Mouse (Mus musculus) frontal cortex, adult 2 months (tissue): ENCODE measurements around the gene Proca1. TPM values are rescaled to one million over a fixed set of nuclear protein-coding genes. Genes with fewer than 3 reads are reported as not detected.

Experiments used
- DNase-seq, 2 experiments: peaks; one replicate each; pipeline ENCODE4 v3.0.0; 2022; ENCODE audit warnings: low spot score in 1 of 2; ENCODE audit errors: extremely low spot score in 1 of 2
- polyA plus RNA-seq: library from polyadenylated mRNA; depleted of rRNA; stranded (reverse); fragments of >200 nt; gene quantifications from 2 replicates; pipeline ENCODE4 v1.2.3, GENCODE M21; 2012; rRNA removed

Gene Proca1
- polyA plus RNA-seq, 1 experiment = 6.9 TPM

DNA sequence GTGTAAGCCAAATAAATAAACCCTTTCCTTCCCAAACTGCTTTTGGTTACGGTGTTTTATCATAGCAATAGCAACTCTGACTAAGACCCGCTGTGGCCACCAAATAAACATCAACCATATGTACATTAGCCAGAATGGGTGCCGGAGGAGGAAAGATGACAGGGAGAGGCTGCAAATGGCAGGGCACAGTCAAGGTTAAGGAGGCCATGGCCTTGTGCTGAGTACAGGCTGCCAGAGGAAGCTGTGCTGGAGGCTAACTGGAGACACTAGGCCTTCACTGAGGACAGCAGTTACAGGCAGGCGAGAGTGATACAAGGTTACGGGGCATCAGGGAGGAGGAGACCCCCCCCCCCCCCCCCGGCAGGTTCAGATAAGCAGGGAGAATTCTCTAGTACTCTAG is 16.7 kb downstream of the Proca1 start:
- DNase-seq = no peak

- no peak for DNase-seq
These were observed 17.4 kb downstream of the Proca1 start for GRCm38 (mm10) chr11:78210615-78211014.

GRCm38 (mm10) chr11:78211513-78211912 is 18.3 kb downstream of the Proca1 start:
- DNase-seq = no peak

DNA sequence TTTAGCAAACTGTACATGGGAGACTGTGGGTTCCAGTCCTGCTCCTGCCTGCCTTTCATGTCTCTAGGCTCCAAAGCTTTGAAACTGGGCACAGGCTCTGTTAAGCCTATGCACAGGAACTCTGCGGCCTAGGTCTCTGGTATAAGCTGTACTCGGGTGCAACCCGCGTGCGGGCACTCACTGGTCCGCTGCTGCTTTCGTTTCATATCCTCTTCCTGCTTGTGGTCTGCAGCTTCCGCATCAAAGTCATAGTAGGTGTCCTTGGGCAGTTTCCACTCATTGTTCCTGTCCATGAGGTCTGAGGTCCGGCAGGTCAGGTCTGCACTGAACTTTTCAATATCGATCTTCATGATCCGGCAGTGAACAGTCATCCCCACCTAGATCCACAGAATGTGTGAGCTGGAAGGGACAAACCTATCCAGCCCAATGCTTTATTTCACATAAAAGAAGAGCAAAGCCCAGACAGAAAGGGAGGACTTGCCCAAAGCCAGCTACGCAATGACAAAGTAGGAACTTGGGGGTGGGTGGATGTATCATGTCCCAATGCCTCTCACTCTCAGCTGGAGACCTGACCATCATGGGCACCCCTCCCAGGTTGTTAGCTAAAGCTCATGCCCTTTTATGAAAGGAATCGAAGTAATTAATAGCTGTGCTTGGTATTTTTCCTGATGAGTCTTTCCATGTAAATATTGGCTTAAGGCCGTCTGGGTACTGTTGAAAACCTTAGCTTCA is 20.1 kb downstream of the Proca1 start:
- no peak for DNase-seq

DNA sequence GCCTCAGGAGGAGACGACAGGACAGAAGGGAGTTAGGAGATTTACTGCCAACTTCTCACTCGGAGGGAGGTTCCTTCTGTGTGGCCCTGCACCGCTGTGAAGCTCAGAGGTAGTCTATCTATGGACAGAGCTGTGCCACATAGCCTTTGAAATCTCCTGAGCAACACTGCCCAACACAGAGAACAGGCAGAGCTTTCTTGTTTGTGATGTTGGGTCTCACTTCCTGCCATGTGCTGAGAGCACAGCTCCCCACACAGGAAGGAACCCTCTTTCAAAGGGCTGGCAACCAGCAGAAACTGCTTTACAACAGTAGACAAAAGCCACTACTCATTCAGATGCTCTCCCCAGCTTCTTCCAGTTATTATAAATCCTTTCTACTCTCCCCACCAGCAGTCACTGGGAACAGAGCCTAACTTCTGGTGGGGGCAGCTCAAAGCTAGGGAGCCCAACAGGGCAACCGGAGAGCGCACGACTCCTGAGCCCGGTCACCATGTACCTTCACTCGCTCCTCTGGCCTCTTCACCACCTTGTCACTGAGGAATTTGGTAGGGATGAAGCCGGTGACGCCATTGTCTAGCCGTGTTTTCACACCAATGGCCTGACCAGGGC is 22.6 kb downstream of the Proca1 start:
- DNase-seq = peak in 1 of 2 experiments; percentile 19

GRCm38 (mm10) chr11:78223586-78223985 is 30.4 kb downstream of the Proca1 start:
- no peak for DNase-seq

DNA sequence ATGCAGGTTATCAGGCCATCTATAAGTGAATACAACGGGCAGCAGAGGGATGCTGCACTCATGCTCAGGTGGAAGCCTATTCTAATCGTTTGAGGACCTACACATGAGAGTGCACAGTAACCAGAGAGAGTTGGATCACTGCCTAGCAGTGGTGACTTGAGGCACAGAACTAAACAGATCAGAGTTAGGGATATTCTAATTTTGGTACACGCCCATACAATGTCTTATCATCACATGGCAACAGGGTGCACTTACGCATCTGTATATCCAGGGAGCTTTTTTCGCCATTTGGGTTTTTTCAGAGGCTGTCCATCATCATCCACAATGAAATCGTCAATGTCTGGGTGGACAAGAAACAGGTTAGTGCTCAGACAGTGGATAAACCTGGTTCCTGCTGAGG is 38.3 kb downstream of the Proca1 start:
- DNase-seq = no peak

GRCm38 (mm10) chr11:78240193-78240857 is 47.1 kb downstream of the Proca1 start:
- peak; percentile 59 to 68 for DNase-seq

DNA sequence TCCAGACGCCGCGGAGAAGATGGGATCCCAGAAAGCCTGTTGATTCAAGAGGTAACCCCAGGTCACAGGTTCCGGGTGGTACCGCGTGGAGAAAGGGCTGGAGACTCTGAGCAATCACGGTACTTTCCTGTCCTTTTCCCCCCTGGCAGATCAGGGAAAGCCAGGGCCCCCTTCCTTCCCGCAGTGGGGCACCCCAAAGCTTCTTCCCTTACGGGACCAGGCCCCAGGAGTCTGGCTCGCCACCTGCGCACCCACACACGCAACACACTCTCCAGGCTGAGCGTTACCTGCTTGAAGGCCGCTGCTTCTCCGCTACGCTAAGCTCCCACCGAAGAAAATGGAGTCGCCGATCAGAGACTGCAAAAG is 52.1 kb downstream of the Proca1 start:
- no peak for DNase-seq

DNA sequence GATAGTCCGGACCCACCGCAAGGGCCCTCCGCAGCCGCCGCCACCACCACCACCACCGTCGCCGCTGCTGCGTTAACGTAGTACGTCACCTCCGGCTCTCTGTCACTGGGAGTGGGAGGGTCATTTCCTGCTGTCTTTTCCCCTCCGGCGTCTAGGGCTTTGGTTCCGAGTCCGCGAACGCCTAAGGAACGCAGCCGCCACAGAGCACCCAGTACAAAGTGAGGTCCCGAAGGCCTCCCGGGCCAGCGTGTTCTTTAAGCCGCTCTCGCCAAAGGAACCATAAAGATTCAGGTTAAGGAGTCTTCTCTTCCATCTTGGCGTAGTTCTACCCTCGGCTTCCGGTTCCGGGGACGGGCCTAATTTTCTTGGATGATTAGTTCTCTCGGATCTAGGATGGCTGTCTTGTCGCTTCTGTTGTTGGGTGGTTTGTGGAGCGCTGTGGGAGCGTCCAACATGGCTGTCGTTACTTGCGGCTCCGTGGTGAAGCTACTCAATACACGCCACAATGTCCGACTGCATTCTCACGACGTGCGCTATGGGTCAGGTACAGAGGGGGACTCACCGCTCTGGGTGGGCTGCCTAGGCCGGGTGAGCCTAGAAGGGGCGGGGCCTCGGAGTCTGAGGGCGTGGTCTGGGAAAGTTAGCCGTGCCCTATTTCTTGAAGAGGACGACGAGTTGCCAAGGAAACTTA is 52.6 kb downstream of the Proca1 start, which contains the start of the genes Sdf2 and Supt6:
Gene Sdf2, plus strand, starts transcription at position 120 of the 691 bp plus-strand sequence.
Gene Supt6, minus strand, starts transcription at position 361 of the 691 bp plus-strand sequence.
- peak; percentile 77 to 89 for DNase-seq

- DNase-seq = no peak
These were observed 53.3 kb downstream of the Proca1 start for GRCm38 (mm10) chr11:78246318-78247011.

GRCm38 (mm10) chr11:78247012-78247348 is 53.8 kb downstream of the Proca1 start:
- no peak for DNase-seq

DNA sequence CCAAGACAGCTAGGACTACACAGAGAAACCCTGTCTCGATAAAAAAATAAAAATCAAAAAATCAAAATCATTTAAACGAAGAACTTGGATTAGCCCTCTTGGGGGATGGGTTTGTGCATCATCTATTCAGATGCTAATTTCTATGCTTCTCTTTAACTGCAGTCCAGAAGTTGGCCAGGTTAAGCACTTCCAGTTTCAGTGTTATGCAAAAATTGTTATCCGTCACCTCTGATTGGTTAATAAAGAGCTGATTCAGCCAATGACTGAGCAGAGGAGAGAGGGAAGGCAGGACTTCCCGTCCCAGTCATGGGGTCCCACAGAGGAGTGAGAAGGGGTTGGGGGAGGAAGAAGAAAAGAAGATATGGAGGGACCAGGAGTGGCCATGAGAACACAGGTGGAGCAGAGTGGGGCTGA is 54.5 kb downstream of the Proca1 start:
- DNase-seq = no peak

Other genes starting within 250 kb of the Proca1 start
- 43.8 and 45.3 TPM in 2 replicates for gene Phf12, start 210.6 kb upstream of the Proca1 start, polyA plus RNA-seq
- 8.8 and 11.5 TPM in 2 replicates for gene Dhrs13, start 161.1 kb upstream of the Proca1 start, polyA plus RNA-seq
- gene Flot2, start 155.5 kb upstream of the Proca1 start, polyA plus RNA-seq = 134 and 136 TPM in 2 replicates
- gene Eral1, start 113.0 kb upstream of the Proca1 start, polyA plus RNA-seq = 26.7 and 28.4 TPM in 2 replicates
- 22.9 and 27.1 TPM in 2 replicates for gene Fam222b, start 98.7 kb upstream of the Proca1 start, polyA plus RNA-seq
- gene Traf4, start 27.8 kb upstream of the Proca1 start, polyA plus RNA-seq = 21.3 and 22.0 TPM in 2 replicates
- 5.7 and 7.1 TPM in 2 replicates for gene Nek8, start 16.7 kb upstream of the Proca1 start, polyA plus RNA-seq
- 74.4 and 74.7 TPM in 2 replicates for gene Tlcd1, start 16.7 kb upstream of the Proca1 start, polyA plus RNA-seq
- 1,050 and 1,099 TPM in 2 replicates for gene Rpl23a, start 9.8 kb upstream of the Proca1 start, polyA plus RNA-seq
- 62.3 and 68.1 TPM in 2 replicates for gene Rab34, start 5.0 kb upstream of the Proca1 start, polyA plus RNA-seq
- gene Sdf2, start 52.4 kb downstream of the Proca1 start, polyA plus RNA-seq = 107 and 124 TPM in 2 replicates
- 45.4 and 48.7 TPM in 2 replicates for gene Supt6, start 52.6 kb downstream of the Proca1 start, polyA plus RNA-seq
- 119 and 129 TPM in 2 replicates for gene 2610507B11Rik, start 68.4 kb downstream of the Proca1 start, polyA plus RNA-seq
- 15.2 and 18.6 TPM in 2 replicates for gene BC030499, start 97.4 kb downstream of the Proca1 start, polyA plus RNA-seq
- 14.7 and 16.8 TPM in 2 replicates for gene Spag5, start 108.1 kb downstream of the Proca1 start, polyA plus RNA-seq
- 1,301 and 1,427 TPM in 2 replicates for gene Aldoc, start 129.6 kb downstream of the Proca1 start, polyA plus RNA-seq
- gene Pigs, start 135.0 kb downstream of the Proca1 start, polyA plus RNA-seq = 60.4 and 65.7 TPM in 2 replicates
- 69.3 and 73.8 TPM in 2 replicates for gene Unc119, start 150.1 kb downstream of the Proca1 start, polyA plus RNA-seq
- gene Foxn1, start 193.2 kb downstream of the Proca1 start, polyA plus RNA-seq = not detected in 2 replicates
- not detected in 2 replicates for gene Slc13a2, start 228.8 kb downstream of the Proca1 start, polyA plus RNA-seq